Mouse (Mus musculus): Measurements from ENCODE around the gene Cirbp.

DNA sequence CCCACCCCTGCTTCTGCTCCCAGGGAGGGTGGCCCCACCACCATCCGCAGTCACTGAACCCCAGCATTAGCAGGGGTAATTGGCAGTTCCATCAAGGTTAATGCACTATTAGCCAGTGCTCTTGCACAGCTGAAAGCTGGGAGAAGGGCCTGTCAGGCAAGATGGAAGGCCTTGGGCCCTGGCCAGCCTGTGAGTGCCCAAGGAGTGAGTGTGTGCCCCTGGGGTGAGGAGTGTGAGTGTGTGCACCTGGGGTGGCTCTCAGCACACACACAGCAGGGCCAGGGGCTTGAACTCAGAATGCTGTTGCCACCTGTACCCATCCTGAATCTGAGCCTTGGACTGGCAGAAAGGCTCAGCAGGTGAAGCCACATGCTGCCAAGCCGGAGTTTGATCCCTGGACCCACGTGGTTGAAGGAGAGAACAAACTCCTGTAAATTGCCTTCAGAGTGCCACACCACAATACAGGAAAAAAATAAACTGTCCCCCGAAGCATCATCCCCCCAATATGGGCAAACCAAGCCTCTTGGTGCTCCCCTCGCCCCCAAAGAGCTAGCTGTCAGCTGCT is 10.6 kb downstream of the Cirbp start:
- TF ChIP-seq CTCF (IDR thresholded peaks at IDR 0.05; ENCODE audit: control insufficient read depth, insufficient read depth, insufficient replicate concordance, low read depth, low read length) (no peak), POLR2A (IDR thresholded peaks at IDR 0.05; ENCODE audit: control insufficient read depth, low read depth, low read length) (no peak)

Data from testis, adult 2 months (tissue).